Mouse (Mus musculus) hindlimb bud, embryonic 11.5 days (tissue): Measurements from ENCODE around the gene Prkcq.

ENCODE experiments used
- DNase-seq: peaks from one replicate; pipeline ENCODE4 v3.0.0-alpha.2; 2012; ENCODE audit warnings: low read depth, low spot score; ENCODE audit errors: extremely low spot score

The Prkcq gene

GRCm38 (mm10) chr2:11171754-11172501, at the start of gene Prkcq:
Prkcq (plus strand) TSS chr2:11172108.
- DNase-seq = no peak

GRCm38 (mm10) chr2:11130881-11131280, 41.0 kb upstream of the Prkcq start:
- no peak for DNase-seq

DNA sequence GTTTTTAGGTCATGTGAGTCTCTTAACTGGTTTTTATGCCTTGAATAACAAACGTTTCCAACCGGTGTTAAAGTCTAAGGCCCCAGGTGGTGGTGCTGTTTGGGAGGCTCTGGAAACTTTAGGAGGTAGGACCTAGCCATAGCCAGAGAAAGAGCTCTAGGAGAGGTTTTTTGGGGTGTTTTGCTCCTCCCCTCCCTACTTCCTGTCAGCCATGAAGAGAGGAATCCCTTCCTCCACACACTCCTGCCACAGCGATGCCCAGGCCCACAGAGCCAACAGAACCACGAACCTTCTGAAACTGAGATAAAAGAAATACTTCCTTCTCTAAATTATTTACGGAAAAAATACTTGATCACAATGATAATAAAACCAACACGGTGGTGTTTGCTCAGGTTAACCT, 36.2 kb upstream of the Prkcq start:
- no peak for DNase-seq

DNA sequence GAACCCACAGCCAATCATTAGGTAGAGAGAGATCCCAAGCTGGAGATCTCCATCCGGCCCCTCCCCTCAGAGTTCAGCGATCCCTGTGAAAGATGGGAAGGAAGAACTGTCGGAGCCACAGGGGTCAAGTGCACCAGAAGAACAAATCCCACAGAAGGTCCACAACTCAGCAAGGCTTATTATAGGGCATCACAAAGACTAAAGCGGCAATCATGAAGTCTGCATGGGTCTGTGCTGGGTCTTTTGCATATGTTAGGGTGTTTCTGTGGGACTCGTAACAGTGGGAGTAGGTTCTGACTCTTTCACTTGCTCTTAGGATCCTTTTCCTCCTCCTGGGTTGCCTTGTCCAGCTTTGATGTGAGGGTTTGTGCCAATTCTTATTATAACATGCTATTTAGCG, 33.8 kb upstream of the Prkcq start:
- no peak for DNase-seq

DNA sequence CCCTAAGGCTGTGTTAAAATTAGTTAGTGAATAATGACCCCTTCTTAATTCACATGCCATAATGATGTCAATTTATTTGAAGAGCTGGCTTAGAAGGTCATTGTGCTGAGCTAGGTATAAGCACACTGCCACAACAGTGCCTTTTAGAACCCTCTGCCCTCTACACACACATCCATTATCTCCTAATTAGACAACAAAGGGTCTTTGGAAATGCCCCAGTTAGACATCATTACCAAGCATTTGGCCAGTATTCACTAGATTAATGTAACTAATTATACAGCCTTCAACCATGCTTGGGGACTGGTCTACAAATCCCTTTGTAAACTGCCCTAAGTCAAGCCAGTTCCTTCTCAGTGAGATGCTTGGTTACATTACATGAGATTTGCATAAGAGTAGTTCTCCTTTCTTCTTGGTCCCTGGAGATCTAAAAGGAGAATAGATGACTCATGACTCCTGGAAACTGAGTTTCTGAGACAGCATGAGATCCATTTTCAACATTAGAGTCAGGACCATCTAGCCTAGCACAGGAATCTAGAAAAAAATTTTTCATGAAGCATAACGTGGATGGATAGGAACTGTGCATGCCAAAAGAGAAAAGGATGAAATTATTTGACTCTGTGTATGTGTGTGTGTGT, 32.3 kb upstream of the Prkcq start:
- DNase-seq = no peak

DNA sequence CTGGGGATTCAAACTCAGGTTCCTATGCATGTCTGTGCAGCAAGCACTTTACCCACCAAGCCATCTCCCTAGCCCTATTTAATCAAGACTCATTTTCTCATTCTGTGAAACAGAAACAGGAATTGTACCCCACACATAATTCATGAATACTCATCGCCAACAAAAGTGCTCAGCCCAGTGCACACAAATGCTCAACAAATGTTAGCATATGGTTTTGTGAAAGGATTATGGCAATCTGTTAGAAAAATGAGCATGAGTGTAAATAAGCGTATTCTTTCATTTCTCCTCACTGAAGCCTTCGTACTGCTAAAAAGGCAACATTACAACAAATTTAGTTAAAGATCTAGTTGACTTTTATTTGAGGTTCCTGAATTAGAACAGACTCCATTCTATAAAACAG, 31.5 kb upstream of the Prkcq start:
- no peak for DNase-seq

DNA sequence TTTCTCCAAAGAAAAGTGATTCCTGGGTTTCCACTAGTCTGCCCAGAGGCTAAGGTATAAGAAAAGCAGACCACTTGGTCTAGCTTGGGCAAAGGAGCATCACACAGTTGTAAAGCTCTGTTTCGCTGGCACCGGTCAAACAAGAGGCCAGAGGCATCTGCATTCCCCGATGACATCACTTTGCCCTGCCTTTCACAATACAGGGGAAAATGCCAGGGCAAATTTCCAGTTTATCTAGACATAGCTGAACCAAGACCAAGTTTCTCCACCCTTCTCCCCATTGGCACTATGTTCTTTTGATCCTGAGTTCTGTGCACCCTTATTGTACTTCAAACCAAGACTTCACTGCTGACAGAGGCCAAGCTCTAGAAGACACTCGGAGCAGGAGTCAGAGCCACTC, 22.8 kb upstream of the Prkcq start:
- DNase-seq = no peak

- DNase-seq = no peak
These were observed 20.9 kb upstream of the Prkcq start for GRCm38 (mm10) chr2:11150975-11151374.

- DNase-seq = no peak
These were observed 20.1 kb upstream of the Prkcq start for GRCm38 (mm10) chr2:11151655-11152323.

DNA sequence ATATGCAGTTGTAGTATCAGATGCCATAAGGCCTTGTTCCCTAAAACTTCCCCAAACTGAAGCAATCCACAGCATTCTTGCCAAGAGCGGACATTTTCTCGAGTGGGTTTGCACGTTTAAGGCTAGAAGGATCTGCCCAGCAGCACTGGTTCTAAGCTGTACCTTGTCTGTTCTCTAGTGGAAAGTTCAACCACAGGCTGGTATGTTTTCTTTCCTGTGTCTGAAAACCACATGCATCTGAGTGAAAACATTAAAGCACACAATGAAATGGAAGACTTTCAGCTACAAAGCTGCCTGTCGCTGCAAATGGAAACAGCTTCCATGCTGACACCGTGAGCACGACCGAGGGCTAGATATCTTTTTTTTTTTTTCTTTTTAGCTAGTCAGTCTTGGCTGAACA, 12.3 kb upstream of the Prkcq start:
- DNase-seq = no peak

- no peak for DNase-seq
These were observed 11.2 kb upstream of the Prkcq start for GRCm38 (mm10) chr2:11160696-11161095.

GRCm38 (mm10) chr2:11161336-11161735, 10.6 kb upstream of the Prkcq start:
- no peak for DNase-seq

DNA sequence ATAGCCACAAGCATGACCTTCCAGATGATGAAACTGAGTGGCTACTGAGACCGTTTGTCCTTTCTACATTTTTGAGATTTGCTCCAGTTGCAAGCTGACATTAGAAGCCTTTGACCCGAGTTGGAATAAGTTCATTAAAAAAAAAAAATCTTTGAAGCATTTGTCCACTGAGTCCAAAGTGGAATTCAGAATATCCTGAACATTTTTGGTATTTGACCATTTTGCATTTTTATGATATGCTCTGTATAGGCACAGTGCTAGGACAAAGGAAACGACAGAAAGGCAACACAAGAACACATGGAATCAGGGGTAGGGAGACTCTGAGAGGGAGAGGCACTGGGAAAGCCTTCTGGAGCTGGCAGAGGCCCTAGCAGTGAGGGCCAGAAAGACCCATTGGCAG, 9.2 kb upstream of the Prkcq start:
- no peak for DNase-seq

- no peak for DNase-seq
These were observed 7.7 kb upstream of the Prkcq start for GRCm38 (mm10) chr2:11164170-11164569.

DNA sequence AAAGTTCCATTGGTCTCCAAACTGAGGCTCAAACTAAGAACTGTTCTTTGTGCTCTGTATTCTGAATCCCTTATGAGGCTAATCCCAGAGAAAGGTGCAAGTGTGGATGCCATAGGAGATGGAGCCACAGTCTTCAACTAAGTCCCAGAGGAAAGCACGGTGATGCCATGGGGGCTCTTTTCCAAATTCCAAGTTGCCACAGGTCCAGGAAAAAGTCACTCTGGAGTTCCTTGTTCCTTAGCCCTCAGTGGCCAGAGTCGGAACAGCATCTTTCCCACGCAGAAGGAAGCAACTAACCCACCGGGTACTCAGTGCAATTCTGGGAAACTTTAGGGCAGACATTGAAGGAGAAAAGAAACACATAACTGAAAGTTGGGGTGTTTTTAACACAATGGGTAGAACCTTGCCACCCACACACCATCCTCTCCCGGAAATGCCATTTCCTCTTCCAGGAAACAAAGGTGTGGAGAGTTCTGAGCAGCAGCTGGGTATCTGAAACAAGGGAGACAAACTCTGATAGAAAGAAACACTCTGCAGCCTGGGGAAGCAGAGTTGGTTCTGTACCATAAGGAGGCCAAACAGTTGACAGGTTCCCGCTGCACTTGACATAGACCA, 2.1 kb upstream of the Prkcq start:
- DNase-seq = no peak

- no peak for DNase-seq
These were observed 1.0 kb downstream of the Prkcq start for GRCm38 (mm10) chr2:11172831-11173414.

GRCm38 (mm10) chr2:11173521-11173920, 1.6 kb downstream of the Prkcq start:
- no peak for DNase-seq

GRCm38 (mm10) chr2:11174101-11174500, 2.2 kb downstream of the Prkcq start:
- DNase-seq = no peak

DNA sequence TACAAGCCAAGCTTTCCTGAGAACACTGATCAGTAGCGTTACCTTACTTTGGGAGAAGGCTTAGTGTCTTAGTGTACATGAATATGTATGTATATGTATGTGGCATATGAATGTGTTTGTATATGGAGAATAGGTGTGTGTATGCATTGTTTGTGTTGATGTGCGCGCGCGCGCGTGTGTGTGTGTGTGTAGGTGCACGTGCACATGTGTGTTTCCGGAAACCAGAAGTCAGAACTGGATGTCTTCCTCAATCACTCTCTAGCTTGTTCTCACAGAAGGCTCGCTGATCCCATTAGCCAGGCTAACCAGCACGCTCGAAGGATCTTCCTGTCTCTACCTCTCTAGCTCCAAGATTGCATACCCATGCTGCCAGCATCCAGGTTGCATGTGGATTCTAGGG, 6.0 kb downstream of the Prkcq start:
- no peak for DNase-seq

DNA sequence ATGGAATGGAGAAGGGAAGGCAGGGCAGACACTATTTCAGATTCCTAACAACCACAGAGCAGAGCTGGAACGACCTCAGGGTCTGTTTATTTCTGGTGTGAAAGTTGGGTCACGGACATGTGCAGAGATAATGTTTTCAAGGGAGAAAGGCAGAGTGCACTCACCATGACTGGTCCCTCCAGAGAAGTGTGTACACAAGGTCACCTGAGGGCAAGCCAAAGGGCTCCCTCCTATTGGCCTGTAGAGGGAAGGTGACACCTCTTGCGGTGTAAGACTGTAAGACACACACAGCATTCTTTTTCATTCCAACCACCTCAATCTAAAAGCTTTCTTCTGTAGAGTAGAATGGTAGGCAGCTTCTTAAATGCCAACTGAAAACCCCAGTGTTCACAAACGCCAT, 9.6 kb downstream of the Prkcq start:
- no peak for DNase-seq

- DNase-seq = no peak
These were observed 10.2 kb downstream of the Prkcq start for GRCm38 (mm10) chr2:11182096-11182495.
